Mouse (Mus musculus) c-Kit-negative CD71-positive TER-119-positive erythroid progenitor cells, embryonic 14.5 days (primary cell): ENCODE measurements around the gene Usp22.
"Not testable (repeated sequence)": the region's sequence is repeated elsewhere in the genome, so short reads cannot be mapped to it uniquely, and the experiment has no call there.

ENCODE experiments used
- DNase-seq: peaks from one replicate; pipeline ENCODE4 v3.0.0-alpha.2; 2013; ENCODE audit warnings: low read depth, low spot score

The Usp22 gene

DNA sequence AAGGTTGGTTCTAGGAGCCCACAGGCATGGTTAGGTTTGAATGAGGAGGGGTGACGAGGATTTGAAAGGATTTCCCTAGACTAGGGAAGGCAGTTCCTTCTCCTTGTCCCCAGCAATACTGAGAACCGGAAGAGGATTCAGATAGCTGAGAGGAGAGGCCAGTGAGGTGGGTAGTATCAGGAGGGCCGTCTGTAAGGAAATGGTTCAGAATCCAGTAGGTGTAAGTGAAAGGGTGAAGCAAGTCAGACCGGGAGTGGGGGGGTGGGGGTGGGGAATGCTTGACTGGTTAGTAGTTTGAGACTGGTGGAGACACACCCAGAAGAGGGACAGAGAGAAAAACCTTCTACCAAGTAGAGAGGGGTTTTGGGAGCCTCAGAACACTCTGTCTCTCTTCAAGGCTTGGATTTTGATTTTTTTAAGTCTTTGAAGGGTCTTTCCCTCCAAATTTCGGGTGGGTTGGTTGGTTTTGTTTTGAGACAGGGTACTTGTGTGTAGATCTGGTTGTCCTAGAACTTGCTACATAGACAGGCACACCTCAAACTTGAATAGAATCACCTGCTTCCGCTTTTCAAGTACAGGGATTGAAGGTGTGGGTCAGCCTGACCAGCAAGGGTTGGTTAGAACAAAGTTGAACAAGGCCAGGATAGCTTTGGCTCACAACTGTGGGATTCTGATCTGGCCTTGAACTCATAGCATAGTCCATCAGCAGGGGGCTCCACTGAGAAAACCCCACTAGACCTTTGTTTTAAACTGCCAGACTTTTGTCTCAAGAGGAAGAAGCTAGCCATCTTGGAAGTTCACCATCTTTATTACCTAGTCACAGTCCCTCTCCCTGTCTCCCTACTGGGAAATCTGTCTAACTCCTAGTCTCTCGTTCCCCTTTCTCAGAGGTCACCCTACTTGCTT, 31.0 kb downstream of the Usp22 start:
- no peak for DNase-seq

- no peak for DNase-seq
These were observed 31.8 kb downstream of the Usp22 start for GRCm38 (mm10) chr11:61142941-61143530.

- DNase-seq: no peak
These were observed 32.6 kb downstream of the Usp22 start for GRCm38 (mm10) chr11:61142262-61142661.

GRCm38 (mm10) chr11:61141693-61142092, 33.2 kb downstream of the Usp22 start:
- no peak for DNase-seq

GRCm38 (mm10) chr11:61132943-61133342, 41.9 kb downstream of the Usp22 start:
- no peak for DNase-seq

DNA sequence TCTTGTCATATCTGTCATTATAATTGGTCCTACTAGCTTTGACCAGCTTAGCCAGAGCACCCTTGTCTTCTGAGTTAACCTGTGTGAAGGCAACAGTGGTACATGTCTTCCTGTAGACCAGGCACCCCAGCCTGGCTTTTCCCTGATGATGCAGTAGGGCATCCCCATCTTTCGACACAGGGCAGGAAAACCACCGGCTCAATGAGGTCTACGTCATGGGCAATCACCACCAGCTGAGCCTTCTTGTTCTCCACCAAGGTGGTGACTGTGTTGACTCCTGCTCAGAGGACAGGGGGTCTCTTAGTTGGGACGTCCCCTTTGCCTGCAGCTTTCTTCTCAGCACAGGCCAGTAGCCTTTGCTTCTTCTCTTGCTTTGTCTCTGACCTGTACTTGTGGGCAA, 44.2 kb downstream of the Usp22 start:
- not testable (repeated sequence) for DNase-seq

DNA sequence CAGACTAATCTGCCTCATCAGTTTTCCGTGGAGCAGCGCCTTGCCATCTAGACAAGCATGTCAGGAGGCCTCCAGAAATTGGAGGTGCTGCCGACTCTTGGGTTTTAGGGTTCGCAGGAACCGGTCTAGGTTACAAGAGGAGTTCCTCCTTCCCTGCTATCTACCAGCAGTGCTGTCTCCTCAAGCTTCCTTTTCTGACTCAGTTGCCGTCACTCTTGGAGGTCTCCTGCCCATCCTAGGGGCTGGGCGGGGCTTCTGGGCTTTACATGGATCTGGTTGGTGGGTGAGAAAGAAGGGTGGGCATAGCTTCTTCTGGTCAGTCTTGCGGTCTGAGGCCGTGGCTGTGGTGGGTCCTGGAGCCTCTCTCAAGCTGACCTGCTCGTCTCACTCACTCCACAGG, 45.5 kb downstream of the Usp22 start:
- no peak for DNase-seq

DNA sequence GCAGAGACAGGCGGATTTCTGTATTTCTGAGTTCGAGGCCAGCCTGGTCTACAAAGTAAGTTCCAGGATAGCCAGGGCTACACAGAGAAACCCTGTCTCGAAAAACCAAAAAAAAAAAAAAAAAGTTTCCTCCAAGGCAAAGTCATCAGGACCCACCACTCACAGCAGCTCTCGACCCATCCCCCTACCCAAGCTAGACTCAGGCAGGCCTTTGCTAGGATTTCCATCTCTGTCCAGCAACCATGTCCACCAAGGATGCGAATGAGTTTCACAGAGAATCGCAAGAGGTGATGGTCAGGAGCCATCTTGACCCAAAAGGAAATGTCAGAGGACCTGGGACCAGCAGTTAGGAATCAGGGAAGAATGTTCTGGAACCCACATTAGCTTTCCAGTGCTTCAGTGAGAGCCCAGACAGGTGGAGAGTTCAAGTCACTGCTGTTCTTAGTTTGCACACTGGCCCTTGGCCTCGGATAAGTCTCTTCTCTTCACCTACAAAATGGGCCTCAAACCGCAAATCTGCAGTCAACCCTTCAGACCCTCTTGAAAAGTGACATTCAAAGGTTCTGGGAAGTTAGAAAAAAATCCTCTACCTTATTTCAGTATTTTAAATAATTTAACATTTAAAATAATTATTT, 47.3 kb downstream of the Usp22 start:
- DNase-seq: no peak

DNA sequence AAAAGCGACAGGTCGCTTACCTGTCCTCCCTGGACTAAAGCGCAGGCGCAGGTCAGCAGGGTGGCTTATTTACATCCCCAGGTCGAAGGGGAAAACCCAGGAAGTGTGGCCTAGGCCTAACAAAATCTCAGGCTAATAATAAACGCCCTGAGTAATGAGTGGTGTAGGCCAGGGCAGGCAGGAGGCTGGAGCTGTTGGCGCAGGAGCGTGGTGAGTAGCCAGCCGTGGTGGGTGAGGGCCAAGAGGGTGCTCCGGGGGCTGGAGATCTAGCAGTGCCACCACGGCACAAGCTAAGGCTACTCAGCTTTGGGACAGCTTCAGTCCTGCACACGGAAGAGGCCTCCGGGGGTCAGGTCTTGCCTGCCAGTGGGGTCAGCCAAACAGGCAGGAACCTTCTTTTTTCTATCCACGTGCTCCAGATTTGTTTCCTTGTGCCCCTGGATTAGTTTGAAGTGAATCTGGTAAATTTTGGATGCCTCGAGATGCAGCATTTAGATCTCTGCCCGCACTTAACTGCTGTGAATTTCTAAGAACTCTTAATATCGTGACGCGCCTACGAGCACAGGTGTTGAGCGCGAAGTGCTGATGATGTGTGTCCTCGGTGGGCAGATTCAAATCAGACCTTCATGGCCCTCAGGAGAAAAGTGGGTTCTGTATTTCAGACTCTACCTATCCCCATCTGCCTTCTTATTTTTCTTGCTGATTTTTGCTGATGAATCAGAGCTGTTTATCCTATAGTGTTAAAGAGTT, 48.1 kb downstream of the Usp22 start, which contains the start of gene Tnfrsf13b:
TSS of gene Tnfrsf13b (plus strand) at position 150 of the 750 bp plus-strand sequence.
- DNase-seq: no peak

DNA sequence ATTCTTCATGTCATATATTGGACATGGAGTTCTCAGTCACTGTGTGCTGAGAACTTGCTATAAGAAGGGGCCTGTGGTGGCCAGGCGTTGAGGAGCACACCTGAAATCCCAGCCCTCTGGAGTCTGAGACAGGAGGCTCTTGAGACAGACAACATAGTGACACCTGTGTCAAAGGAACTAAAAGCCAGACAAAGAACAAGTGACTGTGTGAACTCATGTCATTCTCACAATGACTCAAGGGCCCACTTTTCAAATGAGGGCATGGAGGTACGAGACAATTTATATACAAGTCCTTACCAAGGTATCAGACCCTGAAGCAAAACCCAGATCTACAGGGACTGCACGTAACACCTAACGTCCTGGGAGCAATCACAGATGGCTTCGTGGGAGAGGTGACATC, 48.9 kb downstream of the Usp22 start:
- no peak for DNase-seq

DNA sequence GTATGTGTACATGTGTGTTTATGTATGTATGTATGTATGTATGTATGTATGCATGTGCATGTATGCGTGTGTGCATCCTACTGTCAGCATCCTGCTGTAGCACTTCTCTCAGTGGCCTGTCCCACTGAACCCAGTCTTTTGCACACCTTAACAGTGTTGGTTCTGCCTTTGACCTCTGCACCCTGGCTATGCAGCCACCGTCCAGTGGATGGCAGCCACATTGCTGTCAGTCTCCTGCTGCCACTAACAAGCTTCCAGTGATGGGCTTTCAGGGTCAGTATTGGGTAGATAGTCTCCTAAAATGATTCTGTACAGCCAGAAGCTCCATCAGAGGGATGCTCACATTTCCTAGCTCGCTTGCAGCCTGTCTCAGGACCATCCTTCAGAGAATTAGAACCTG, 51.0 kb downstream of the Usp22 start:
- DNase-seq: no peak

DNA sequence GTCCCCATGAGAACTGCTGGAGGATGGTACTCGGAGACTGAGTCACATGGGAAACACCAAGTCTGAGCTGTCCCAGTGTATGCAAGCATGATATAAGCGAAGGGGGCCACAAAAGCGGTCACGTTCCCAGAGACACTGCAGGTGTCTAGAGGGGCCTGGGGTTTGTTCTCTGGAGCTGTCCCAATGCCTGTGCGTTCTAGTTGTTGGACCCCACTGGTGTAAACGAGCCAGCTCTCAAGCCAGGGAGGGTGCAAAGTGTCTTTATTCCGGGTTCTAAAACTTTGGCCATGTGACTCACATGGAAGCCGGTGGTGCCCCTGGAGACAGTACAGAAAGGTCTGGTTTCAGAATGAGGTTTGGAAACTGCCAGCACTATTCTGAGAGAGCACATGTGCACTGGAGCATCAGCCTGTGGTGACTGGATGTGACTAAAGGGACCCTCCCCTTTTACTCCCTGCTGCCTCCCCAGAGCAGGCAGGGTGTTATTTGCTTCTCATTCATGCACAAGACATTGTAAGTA, 52.0 kb downstream of the Usp22 start:
- DNase-seq: no peak

DNA sequence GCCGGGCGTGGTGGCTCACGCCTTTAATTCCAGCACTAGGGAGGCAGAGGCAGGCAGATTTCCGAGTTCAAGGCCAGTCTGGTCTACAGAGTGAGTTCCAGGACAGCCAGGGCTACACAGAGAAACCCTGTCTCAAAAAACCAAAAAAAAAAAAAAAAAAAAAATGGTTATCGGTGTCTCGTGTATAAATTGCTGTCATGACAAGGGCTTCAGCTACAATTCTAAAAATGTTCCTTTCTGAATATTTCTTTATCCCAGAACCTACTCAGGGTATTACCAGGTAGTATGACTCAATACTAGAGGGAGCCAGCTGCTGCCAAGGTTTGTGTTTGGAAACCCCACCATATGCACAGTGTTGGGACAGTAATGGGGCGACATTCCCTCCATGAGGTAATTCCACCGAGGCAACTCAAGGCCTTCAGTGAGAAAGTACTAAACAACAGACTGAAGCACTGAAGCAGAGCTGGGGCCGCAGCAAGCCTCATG, 52.5 kb downstream of the Usp22 start:
- no peak for DNase-seq

- no peak for DNase-seq
These were observed 54.8 kb downstream of the Usp22 start for GRCm38 (mm10) chr11:61119996-61120583.

- no peak for DNase-seq
These were observed 58.6 kb downstream of the Usp22 start for GRCm38 (mm10) chr11:61116226-61116625.

- DNase-seq: no peak
These were observed 62.4 kb downstream of the Usp22 start for GRCm38 (mm10) chr11:61112323-61112995.

- DNase-seq: no peak
These were observed 63.4 kb downstream of the Usp22 start for GRCm38 (mm10) chr11:61111472-61111871.

GRCm38 (mm10) chr11:61110928-61111327, 63.9 kb downstream of the Usp22 start:
- DNase-seq: no peak

DNA sequence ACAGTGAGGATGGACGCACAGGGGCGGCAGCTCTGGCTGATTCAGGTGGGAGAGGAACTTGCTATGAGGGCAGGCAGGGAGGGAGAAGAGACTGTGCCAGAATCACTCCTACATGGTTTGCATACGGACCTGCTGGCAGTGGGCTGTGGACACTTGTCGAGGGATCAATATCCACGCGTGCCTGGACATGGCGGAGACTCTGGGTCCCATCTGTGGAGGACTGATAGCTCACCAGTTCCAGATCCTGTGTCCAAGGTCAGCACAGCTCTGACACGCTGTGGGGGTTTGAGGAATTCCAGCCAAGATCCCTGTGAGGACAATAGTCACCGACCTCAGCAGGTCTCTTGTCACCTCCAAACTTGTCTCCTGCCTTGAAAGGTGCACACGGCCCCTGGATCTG, 64.7 kb downstream of the Usp22 start:
- no peak for DNase-seq

DNA sequence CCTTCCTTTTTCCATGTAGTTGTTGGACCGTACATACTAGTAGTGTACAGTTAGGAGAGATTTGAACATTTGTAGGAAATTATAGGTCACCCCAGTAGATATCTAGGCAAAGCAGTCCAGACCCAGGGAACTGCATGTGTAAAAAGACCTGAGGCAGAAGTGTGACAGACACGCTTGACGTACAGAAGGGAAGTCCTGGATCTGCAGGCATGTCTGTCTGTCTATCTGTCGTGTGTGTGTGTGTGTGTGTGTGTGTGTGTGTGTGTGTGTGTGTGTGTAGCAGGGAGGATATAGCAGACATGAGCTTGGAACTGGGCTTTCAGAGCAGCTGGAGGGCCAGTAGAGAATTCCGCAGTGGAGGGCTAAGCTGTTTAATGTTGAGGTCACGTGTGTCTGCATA, 65.1 kb downstream of the Usp22 start:
- DNase-seq: no peak
